Mouse (Mus musculus): ENCODE results near the gene Got1.
"Not testable (repeated sequence)": the region's sequence is repeated elsewhere in the genome, so short reads cannot be mapped to it uniquely, and the experiment has no call there.

Gene Got1

DNA sequence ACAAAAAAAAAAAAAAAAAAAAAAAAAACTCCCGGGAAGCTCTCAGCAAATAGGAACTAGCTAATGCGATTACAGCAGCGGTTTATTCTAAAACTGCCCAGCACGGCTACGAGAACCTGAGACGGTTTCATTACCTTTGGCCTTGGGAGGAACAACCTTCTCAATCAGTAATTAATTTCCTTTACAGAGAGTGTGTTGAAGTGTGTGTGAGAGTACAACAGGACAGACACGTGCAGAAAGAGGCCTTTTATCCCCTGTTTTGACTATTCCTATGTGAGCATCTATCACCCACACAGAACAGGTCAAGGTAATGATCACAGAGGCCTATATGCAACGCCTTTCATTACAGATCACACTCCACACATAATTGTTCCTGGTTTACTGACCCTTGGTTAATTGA, 3.0 kb downstream of the Got1 start:
- peak; percentile 59 for DNase-seq

GRCm38 (mm10) chr19:43520402-43520801, 4.0 kb downstream of the Got1 start:
- peak; percentile 95 for DNase-seq

GRCm38 (mm10) chr19:43519226-43519625, 5.2 kb downstream of the Got1 start:
- DNase-seq, result peak; percentile 87

DNA sequence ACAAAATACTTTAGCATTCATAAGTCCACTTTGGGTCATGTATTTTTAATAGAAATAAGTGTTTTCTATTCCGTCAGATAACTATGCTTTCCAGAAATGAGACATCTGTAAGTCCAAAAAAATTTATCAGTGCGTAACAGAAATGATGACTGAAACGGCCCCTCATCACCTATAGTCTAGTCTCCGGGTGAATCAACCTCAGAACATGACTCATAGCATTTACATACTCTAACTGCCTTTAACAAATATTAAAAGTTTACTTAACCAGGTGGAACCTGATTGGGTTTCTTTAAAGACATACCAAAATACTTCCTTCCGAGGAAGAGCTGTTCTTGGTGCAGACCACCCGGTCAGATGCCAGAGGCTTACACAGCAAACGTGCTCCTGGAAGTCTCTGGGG, 6.1 kb downstream of the Got1 start:
- no peak for DNase-seq

DNA sequence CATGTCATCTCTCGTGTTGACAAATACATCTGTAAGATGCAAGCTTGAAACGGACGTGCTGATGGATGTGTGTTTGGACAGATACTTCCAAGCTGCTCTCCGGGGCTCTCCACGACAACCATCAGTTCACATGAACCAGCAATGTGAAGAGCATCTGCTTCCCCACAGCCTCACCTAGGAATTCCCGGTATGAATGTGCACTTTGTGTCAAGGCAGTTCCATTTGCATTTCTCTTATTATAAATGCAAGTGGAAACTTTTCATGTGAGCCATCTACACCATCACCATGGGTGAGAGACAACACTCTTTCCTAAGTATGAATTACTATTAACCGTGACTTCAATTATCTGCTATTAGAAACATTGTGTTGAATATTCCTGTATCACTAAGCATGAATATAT, 6.6 kb downstream of the Got1 start:
- peak; percentile 63 for DNase-seq

- peak; percentile 76 for DNase-seq
These were observed 7.1 kb downstream of the Got1 start for GRCm38 (mm10) chr19:43517320-43517719.

GRCm38 (mm10) chr19:43516397-43517035, 7.9 kb downstream of the Got1 start:
- peak; percentile 89 for DNase-seq

GRCm38 (mm10) chr19:43515668-43516396, 8.6 kb downstream of the Got1 start:
- DNase-seq, result peak; percentile 93

GRCm38 (mm10) chr19:43513874-43514273, 10.5 kb downstream of the Got1 start:
- peak; percentile 58 for DNase-seq

- peak; percentile 95 for DNase-seq
These were observed 12.5 kb downstream of the Got1 start for GRCm38 (mm10) chr19:43511621-43512620.

DNA sequence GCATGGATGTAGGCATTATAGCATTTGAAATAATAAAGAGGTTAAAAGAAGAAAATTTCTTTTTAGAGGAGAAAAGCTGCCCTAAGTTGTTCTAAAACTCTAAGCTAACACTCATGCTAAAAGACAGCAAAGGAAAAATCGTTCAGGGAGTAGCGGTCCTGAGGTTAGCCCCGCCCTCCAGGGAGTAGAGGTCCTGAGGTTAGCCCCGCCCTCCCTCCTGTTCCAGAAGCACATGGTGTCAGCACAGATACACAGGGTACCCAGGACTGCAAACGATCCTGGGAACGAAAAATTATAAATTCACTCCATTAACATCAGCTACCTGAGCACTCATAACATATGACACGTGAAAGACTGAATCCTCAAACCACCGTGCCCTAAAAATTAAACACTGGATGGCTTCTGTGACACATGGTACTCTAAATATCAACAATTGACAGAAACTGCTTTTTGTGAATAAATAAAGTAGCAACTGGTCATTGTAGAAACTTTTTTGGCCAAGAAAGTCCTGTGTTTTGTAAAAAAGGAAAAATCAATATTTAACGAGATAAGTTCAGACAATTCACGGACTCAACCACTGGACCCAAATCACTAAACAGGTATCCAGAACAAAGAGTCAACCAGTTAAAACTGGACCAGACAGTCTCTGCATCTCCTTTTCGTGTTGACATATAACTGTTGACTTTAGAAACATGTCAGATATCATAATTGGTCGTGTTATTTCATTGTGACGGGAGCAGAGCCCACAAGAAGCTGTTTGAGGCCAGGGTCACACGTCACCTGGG, 13.8 kb downstream of the Got1 start:
- DNase-seq, result peak; percentile 86

DNA sequence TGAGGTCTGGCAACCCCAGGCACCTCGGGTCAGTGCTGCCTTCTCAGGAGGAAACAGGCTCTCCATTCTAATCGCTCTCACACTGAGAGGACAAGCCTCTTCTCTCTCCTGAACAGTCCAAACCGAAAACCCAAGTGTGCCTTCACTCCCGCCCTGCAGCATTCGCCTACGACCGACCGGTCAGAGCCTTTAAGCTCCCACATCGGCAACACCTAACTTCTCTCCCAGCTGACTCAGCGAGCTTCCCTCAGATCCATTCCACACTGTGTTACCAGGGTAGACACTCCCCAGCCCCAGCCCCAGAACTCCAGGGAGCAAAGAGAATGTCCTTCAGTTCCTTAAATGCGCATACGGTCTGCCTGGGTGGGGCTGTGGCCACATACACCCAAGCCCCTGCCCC, 19.0 kb downstream of the Got1 start:
- no peak for DNase-seq

DNA sequence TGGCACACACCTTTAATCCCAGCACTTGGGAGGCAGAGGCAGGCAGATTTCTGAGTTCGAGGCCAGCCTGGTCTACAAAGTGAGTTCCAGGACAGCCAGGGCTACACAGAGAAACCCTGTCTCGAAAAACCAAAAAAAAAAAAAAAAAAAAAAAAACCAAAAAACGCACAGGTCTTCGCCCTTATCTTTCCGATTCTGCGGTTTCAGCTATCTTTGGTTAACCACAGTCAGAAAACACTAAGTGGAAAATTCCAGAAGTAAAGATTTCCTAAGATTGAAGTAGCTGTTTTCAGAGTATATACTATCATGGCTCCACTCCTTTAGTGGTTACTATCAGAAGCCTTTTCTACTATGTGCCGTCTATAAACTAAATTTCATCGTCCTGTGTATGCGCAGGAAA, 20.8 kb downstream of the Got1 start:
- DNase-seq, result not testable (repeated sequence)

DNA sequence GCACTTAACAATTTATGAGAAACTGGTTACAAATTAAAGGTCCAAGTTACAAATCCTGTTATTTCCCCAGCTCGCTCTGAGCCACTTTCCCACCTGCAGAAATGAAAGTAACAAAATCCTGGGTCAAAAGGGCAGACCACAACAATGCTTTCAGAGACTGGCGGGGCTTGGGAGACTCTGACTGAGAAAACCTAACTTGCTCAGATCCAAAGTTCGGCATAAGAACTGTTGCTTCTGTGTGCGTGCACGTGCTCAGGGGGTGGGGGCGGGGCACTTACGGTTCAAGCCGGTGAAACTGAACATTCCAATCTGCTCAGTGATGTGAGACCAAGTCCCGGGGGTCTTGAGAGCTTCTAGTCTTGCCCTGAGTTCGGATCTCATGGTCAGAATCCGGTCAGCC, 21.8 kb downstream of the Got1 start:
- no peak for DNase-seq

DNA sequence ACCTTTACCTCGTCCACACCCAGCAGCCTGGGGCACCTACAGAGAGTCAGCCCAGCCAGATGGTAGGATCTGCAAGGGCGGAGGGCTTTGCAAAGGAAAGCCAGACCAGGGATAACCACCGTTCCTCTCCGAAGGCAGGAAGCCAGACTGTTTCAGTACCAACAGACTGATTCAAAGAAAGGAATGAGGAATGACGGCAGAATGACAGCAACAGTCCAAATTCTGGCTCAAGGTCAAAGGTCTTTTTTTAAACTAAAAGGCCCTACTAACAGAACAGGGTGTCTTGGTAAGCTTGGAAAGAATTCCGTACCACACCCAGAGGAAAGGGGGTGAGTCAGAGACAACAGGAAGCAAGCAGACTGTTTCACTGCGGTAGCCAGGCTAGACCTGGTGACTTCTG, 25.5 kb downstream of the Got1 start:
- DNase-seq, result peak; percentile 96

- peak; percentile 94 for DNase-seq
These were observed 27.0 kb downstream of the Got1 start for GRCm38 (mm10) chr19:43497440-43497839.

DNA sequence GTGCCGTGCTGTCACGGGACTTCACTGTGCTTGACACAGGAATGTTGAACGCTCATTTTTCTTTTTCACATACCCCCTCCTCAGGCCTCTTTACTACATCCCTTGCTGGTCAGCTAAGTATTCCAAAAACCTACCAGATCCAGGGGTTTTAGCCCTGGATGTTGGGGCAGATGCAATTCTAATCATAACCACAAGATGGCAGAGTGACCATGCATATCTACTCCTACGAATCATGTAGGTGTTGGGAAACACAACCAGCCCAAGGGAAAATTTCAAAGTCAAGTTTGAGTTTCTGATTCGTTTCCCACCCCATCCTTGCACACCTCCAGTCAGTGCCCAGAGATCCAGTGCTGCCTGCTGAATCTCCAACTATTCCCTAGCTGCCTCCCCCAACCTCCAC, 28.6 kb downstream of the Got1 start:
- peak; percentile 94 for DNase-seq

- no peak for DNase-seq
These were observed 29.5 kb downstream of the Got1 start for GRCm38 (mm10) chr19:43494914-43495313.

DNA sequence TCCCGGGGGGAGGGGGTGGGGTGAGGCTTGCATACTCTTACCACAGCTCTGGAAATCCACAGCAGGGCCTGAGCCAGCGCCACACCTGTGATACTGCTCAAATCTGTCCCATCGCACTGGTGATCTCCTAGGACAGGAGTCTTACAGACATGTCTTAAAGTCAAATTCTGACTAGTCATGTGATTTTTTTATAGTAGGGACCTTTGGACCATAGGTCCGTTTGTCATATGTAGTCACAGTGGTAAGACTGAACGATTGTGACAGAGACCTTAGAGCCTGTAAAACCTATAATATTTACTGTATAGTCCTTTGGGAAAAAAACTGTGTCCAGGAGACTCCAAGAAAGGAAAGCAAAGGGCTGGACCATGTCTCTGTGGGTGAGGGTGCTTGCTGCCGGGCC, 30.5 kb downstream of the Got1 start:
- no peak for DNase-seq

DNA sequence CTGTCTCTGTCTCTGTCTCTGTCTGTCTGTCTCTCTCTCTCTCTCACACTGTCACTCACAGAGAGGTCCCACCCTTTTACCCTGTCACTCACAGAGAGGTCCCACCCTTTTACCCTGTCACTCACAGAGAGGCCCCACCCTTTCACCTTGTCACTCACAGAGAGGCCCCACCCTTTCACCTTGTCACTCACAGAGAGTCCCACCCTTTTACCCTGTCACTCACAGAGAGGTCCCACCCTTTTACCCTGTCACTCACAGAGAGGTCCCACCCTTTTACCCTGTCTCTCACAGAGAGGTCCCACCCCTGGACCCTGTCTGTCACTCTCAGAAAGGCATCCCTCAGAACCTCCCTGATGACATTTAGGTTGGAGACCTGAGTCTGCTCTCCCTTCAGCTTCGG, 31.1 kb downstream of the Got1 start:
- DNase-seq, result not testable (repeated sequence)

DNA sequence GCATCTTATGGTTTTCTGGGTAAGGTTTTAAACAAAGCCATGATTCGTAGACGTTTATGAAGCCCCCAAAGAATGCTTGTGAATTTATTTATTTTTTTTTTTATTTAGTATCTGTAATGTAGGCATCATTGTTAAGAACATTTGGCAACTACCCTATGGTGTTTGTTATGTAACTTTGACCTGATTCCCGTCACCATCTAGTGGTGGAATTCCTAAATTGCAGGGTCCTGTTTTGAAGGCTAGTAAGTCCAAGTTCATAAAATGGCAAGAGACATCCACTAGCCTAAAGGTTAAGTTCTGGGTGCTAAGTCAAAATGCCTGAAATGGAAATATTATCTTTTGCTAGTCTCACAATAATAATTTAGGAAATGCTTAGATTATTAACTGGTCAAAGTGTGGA, 37.0 kb downstream of the Got1 start:
- no peak for DNase-seq

DNA sequence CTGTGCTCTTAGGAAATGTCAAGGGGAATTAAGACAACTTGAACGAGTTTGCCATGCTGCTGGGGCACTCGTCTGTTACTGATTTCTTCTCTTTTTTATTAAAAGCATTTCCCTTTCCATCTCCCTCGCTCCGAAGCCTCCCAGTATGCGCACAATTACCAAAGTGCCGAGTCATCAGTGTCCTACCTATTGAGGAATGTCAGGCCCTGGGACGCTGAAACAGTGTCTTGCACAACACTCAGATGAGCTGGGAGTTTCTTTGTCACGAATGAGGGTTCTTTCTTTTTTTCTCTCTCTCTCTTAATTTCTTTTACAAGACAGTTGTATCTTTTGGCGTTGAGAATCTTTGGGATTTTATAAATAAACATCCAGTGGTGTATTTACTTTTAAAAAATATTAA, 43.9 kb downstream of the Got1 start:
- DNase-seq, result no peak

DNA sequence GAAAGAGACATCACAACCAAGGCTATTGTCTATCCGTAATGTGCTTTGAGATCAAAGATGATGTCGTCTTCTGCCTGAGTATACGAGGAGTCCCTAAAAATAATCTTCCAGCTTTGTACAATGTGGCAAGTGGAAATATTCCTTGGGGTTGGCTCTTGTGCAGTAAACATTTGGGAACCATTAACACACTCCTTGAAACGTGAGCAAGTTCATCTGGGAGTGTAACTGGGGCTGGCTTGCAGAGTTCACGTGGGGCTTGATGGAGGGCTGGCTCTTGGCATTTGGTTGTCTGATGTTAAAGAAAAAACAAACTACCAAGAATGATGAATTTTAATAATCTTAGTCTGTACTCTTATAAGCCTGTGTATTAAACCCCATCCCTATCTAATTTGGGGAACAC, 45.0 kb downstream of the Got1 start:
- DNase-seq, result no peak

All from heart, adult 11 months (tissue).